Mouse (Mus musculus) small intestine, adult 2 months (tissue): ENCODE results near the gene Akr1b10.

Experiments used
- CTCF ChIP-seq: fragments of 200-500 bp; IDR thresholded peaks from 2 replicates; pipeline ENCODE4 v1.5.1; 2012; ENCODE audit warnings: low read depth, mild to moderate bottlenecking, control low read depth, inconsistent platforms, low read length, moderate library complexity, mixed read lengths; ENCODE audit not compliant: insufficient replicate concordance, insufficient read length; ENCODE audit errors: extremely low read depth
- POLR2A ChIP-seq: fragments of 200-500 bp; IDR thresholded peaks from 2 replicates; pipeline ENCODE4 v1.6.1; 2012; ENCODE audit warnings: low read depth, mild to moderate bottlenecking, control low read depth, inconsistent platforms, low read length, moderate library complexity

GRCm38 (mm10) chr6:34398431-34398830 is 14.4 kb downstream of the Akr1b10 start:
- TF ChIP-seq POLR2A (no peak), CTCF (no peak)
